Mouse (Mus musculus): Measurements from ENCODE around the gene 4930432K21Rik. TPM values are rescaled to one million over a fixed set of nuclear protein-coding genes. Genes with fewer than 3 reads are reported as not detected.

4930432K21Rik gene
- total and polyA plus RNA-seq, 3 experiments, result 0.09 TPM; not detected in 2

GRCm38 (mm10) chr8:84211881-84212563 lies 64.2 kb downstream of the 4930432K21Rik start:
- Histone ChIP-seq H3K27me3 (replicated peaks) (no peaks in the 10 kb centered on the region), H3K9ac (ENCODE audit: insufficient read depth, low read depth) (no peak overlapping the region), H3K4me2 (ENCODE audit: insufficient read depth, low read depth, poor library complexity, severe bottlenecking) (no peak overlapping the region), H3K4me1 (ENCODE audit: control insufficient read depth in 1 of 2, insufficient read depth in 2 of 2) (peaks cover 12 to 23% of the 10 kb centered on the region in 2 experiments), H3K27ac (ENCODE audit: insufficient read depth, low read depth) (no peak overlapping the region), H3K36me3 (replicated peaks in 1 of 2; ENCODE audit: control insufficient read depth in 1 of 2, insufficient read depth in 1 of 2, low read length in 1 of 2) (peaks cover 66 to 92% of the 10 kb centered on the region in 2 experiments), H3K79me2 (replicated peaks; ENCODE audit: control insufficient read depth, extremely low read depth, insufficient read depth, poor library complexity, severe bottlenecking) (no peaks in the 10 kb centered on the region), H3K9me3 (replicated peaks; ENCODE audit: low read length) (no peaks in the 10 kb centered on the region), H3K4me3 (replicated peaks in 1 of 3; ENCODE audit: low read depth in 2 of 3, low read length in 2 of 3, poor library complexity in 1 of 3) (no peak overlapping the region)
- dilution Hi-C loops (cut with MboI; ENCODE audit: extremely low pct_ligation_motif_present, extremely low pct_unique_long_range_greater_than_20kb, low sequenced_read_pairs), result no loop called here
- TF ChIP-seq EP300 (IDR thresholded peaks at IDR 0.05; ENCODE audit: low read length), result no peak
- TF ChIP-seq ZMIZ1 (IDR thresholded peaks at IDR 0.05; ENCODE audit: low read depth, low read length), result no peak
- TF ChIP-seq MAZ (IDR thresholded peaks at IDR 0.05; ENCODE audit: low read depth, low read length), result no peak
- TF ChIP-seq CHD1 (IDR thresholded peaks at IDR 0.05; ENCODE audit: low read depth, low read length), result no peak
- TF ChIP-seq MEF2A (IDR thresholded peaks at IDR 0.05; ENCODE audit: borderline replicate concordance, low read depth, low read length), result no peak
- TF ChIP-seq MXI1 (IDR thresholded peaks at IDR 0.05; ENCODE audit: low read depth, low read length), result no peak
- no peak for TF ChIP-seq RCOR1 (conservative IDR thresholded peaks at IDR 0.05; ENCODE audit: low read depth, low read length)
- TF ChIP-seq GABPA (IDR thresholded peaks at IDR 0.05; ENCODE audit: insufficient replicate concordance, low read depth, low read length), result no peak
- TF ChIP-seq ELF1 (IDR thresholded peaks at IDR 0.05; ENCODE audit: low read depth, low read length), result no peak
- no peak for TF ChIP-seq CHD2 (IDR thresholded peaks at IDR 0.05; ENCODE audit: low read length)
- TF ChIP-seq TBP (conservative IDR thresholded peaks at IDR 0.05; ENCODE audit: low read depth, low read length), result no peak
- TF ChIP-seq USF2 (conservative IDR thresholded peaks at IDR 0.05; ENCODE audit: low read depth, low read length), result no peak
- no peak for TF ChIP-seq ZKSCAN1 (IDR thresholded peaks at IDR 0.05; ENCODE audit: borderline replicate concordance, low read depth, low read length)
- TF ChIP-seq MAX (IDR thresholded peaks at IDR 0.05; ENCODE audit: low read length), result no peak
- no peak for DNase-seq (ENCODE audit: extremely low read depth)
- in situ Hi-C loops (cut with MboI; ENCODE audit: low pct_ligation_motif_present, low pct_unique_long_range_greater_than_20kb, low sequenced_read_pairs), result loop anchor here (25.0 kb wide), 1 partner anchor 150 kb away; no protein-coding TSS in a partner anchor

GRCm38 (mm10) chr8:84213277-84213676 lies 65.5 kb downstream of the 4930432K21Rik start:
- no peak overlapping the region for H3K4me2 ChIP-seq (ENCODE audit: insufficient read depth, low read depth, poor library complexity, severe bottlenecking)
- in situ Hi-C loops (cut with MboI; ENCODE audit: low pct_ligation_motif_present, low pct_unique_long_range_greater_than_20kb, low sequenced_read_pairs), result loop anchor here (25.0 kb wide), 1 partner anchor 149 kb away; no protein-coding TSS in a partner anchor
- H3K9ac ChIP-seq (ENCODE audit: insufficient read depth, low read depth), result no peak overlapping the region

More at GRCm38 (mm10) chr8:84213277-84213676, 65.5 kb downstream of the 4930432K21Rik start:
- no peak for DNase-seq (ENCODE audit: extremely low read depth)
- no peak for TF ChIP-seq MYC (IDR thresholded peaks at IDR 0.05; ENCODE audit: low read depth, low read length)
- no peak for TF ChIP-seq BHLHE40 (IDR thresholded peaks at IDR 0.05; ENCODE audit: low read depth, low read length)
- TF ChIP-seq CHD1 (IDR thresholded peaks at IDR 0.05; ENCODE audit: low read depth, low read length), result no peak
- TF ChIP-seq MAFK (IDR thresholded peaks at IDR 0.05; ENCODE audit: insufficient replicate concordance, low read length), result no peak
- no peak for TF ChIP-seq UBTF (IDR thresholded peaks at IDR 0.05; ENCODE audit: low read depth, low read length)
- TF ChIP-seq SMC3 (IDR thresholded peaks at IDR 0.05; ENCODE audit: low read depth, low read length), result no peak
- no peak for TF ChIP-seq RCOR1 (conservative IDR thresholded peaks at IDR 0.05; ENCODE audit: low read depth, low read length)
- no peak for TF ChIP-seq JUN (IDR thresholded peaks at IDR 0.05; ENCODE audit: insufficient read depth, low read depth, low read length)
- TF ChIP-seq CHD2 (IDR thresholded peaks at IDR 0.05; ENCODE audit: low read length), result no peak
- no peak for TF ChIP-seq ZMIZ1 (IDR thresholded peaks at IDR 0.05; ENCODE audit: low read depth, low read length)
- TF ChIP-seq NRF1 (IDR thresholded peaks at IDR 0.05; ENCODE audit: low read depth, low read length), result no peak
- TF ChIP-seq CTCF (conservative IDR thresholded peaks at IDR 0.05 in 1 of 2, IDR thresholded peaks at IDR 0.05 in 1 of 2; ENCODE audit: low read depth in 2 of 2, low read length in 2 of 2), result no peak
- H3K4me3 ChIP-seq (replicated peaks in 1 of 3; ENCODE audit: low read depth in 2 of 3, low read length in 2 of 3, poor library complexity in 1 of 3), result no peak overlapping the region
- dilution Hi-C loops (cut with MboI; ENCODE audit: extremely low pct_ligation_motif_present, extremely low pct_unique_long_range_greater_than_20kb, low sequenced_read_pairs), result no loop called here
- H3K36me3 ChIP-seq (replicated peaks in 1 of 2; ENCODE audit: control insufficient read depth in 1 of 2, insufficient read depth in 1 of 2, low read length in 1 of 2), result peaks cover 77 to 95% of the 10 kb centered on the region in 2 experiments
- H3K9me3 ChIP-seq (replicated peaks; ENCODE audit: low read length), result no peaks in the 10 kb centered on the region
- H3K4me1 ChIP-seq (ENCODE audit: control insufficient read depth in 1 of 2, insufficient read depth in 2 of 2), result peaks cover 4 to 10% of the 10 kb centered on the region in 2 experiments; a peak in 3 of 4 replicates
- no peak overlapping the region for H3K27ac ChIP-seq (ENCODE audit: insufficient read depth, low read depth)
- no peaks in the 10 kb centered on the region for H3K79me2 ChIP-seq (replicated peaks; ENCODE audit: control insufficient read depth, extremely low read depth, insufficient read depth, poor library complexity, severe bottlenecking)
- H3K27me3 ChIP-seq (replicated peaks), result no peaks in the 10 kb centered on the region
